Mouse (Mus musculus) CH12.LX (cell line): Measurements from ENCODE around the gene L3mbtl1.

Experiments
- CTCF ChIP-seq, 2 experiments: IDR thresholded peaks in 1 of 2; conservative IDR thresholded peaks in 1 of 2; 2 replicates each; pipeline ENCODE4 v1.5.1; 2011 to 2012; ENCODE audit warnings: low read depth in 2 of 2, low read length in 2 of 2, improper control_type of control experiment in 1 of 2, inconsistent platforms in 1 of 2, mild to moderate bottlenecking in 1 of 2, moderate library complexity in 1 of 2
- NELFE ChIP-seq: IDR thresholded peaks from 2 replicates; pipeline ENCODE4 v1.6.1; 2011; ENCODE audit warnings: low read depth, low read length, improper control_type of control experiment
- POLR2A ChIP-seq: IDR thresholded peaks from 2 replicates; pipeline ENCODE4 v1.6.1; 2011; ENCODE audit warnings: low read depth, mild to moderate bottlenecking, improper control_type of control experiment, low read length

- no peak for TF ChIP-seq POLR2A
- TF ChIP-seq NELFE, result no peak
- no peak for TF ChIP-seq CTCF (conservative IDR thresholded peaks at IDR 0.05 in 1 of 2, IDR thresholded peaks at IDR 0.05 in 1 of 2; ENCODE audit: low read depth in 2 of 2, low read length in 2 of 2)
Observed at GRCm38 (mm10) chr2:162975157-162975775, 32.0 kb downstream of the L3mbtl1 start.
